Mouse (Mus musculus) kidney, adult 2 months (tissue): ENCODE results near the gene Tbcb.

Experiments used
- CTCF ChIP-seq: fragments of 200-500 bp; conservative IDR thresholded peaks from 2 replicates; pipeline ENCODE4 v1.5.1; 2011; ENCODE audit warnings: low read depth, mild to moderate bottlenecking, control low read depth, low read length, moderate library complexity, mixed read lengths; ENCODE audit not compliant: insufficient read depth, insufficient read length
- POLR2A ChIP-seq: fragments of 200-500 bp; IDR thresholded peaks from one replicate; pipeline ENCODE4 v1.6.1; 2011; ENCODE audit warnings: low read depth, low read length, control low read depth

- TF ChIP-seq CTCF (no peak), POLR2A (no peak)
Observed at GRCm38 (mm10) chr7:30265041-30265440, 33.0 kb upstream of the Tbcb start.
